ENCODE assay signal across 9 mouse cellular contexts in the genomic region with DNA sequence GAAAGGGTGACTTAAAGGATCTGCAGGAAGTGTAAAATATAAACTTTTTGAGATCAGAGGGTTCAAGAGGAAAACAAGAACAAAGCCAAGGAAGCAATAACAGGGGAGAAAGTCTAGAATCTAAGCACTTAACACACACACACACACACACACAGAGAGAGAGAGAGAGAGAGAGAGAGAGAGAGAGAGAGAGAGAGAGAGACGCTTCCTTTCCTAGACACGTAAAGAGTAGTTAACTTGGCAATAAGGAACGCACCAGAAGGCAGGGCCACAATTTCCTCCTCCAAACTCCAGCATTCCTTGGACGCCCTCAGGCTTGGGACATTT. TPM values are rescaled to one million over a fixed set of nuclear protein-coding genes. Genes with fewer than 3 reads are reported as not detected.
DNase-seq lines count a peak whose midpoint lies in the region; ATAC-seq and TF ChIP-seq lines count a peak whose summit lies in the region.
"Had no signal": no experiment of that assay in that cellular context is flagged by ENCODE, and none has a peak within 500 bp of the region (broad histone marks: within the 10 kb centered on the region; RNA-seq: fewer than 3 reads in every experiment).

No protein-coding gene starts in this region.

- no peak for TF ChIP-seq POLR2A in testis, adult 2 months (IDR thresholded peaks at IDR 0.05; ENCODE audit: control insufficient read depth, low read depth, low read length)

- no peaks in the 10 kb centered on the region for H3K36me3 ChIP-seq in testis, adult 2 months (ENCODE audit: control insufficient read depth, insufficient read depth, low read length)
- H3K36me3 ChIP-seq in liver, embryonic 11.5 days (ENCODE audit: control insufficient read depth, insufficient read depth, low read length), result no peaks in the 10 kb centered on the region

- DNase-seq in embryo, embryonic 10 days (ENCODE audit: low spot score), result peak; percentile 45
- no peak for DNase-seq in embryo, embryonic 9.5 days (ENCODE audit: extremely low spot score)
- no peak for DNase-seq in testis, postnatal 10 days (ENCODE audit: low spot score)
- DNase-seq in liver, embryonic 11.5 days (ENCODE audit: low spot score), result no peak
- peak; percentile 4 for DNase-seq in yolk sac, embryonic 10.5 days (ENCODE audit: low spot score)
- no peak for DNase-seq in gastrocnemius, adult 18-20 months (ENCODE audit: low spot score)
- DNase-seq in left cerebral cortex, adult 9 months (ENCODE audit: low spot score in 2 of 2), result no peak

- peak overlapping the region; percentile 100 for H3K4me3 ChIP-seq in testis, adult 2 months (ENCODE audit: control insufficient read depth, low read depth, low read length)
- H3K4me3 ChIP-seq in liver, embryonic 11.5 days (ENCODE audit: low read depth, low read length), result peak overlapping the region; percentile 73

- 0% methylated on average over 4 of the region's 4 CpGs for WGBS in liver, embryonic 11.5 days

- TF ChIP-seq CTCF in testis, adult 2 months (IDR thresholded peaks at IDR 0.05; ENCODE audit: control insufficient read depth, insufficient read depth, insufficient replicate concordance, low read depth, low read length), result no peak

- H3K27ac ChIP-seq in testis, adult 2 months (ENCODE audit: control insufficient read depth, insufficient read depth, low read depth, low read length), result peak overlapping the region; percentile 88
- H3K27ac ChIP-seq in liver, embryonic 11.5 days (ENCODE audit: low read depth, low read length), result peak overlapping the region; percentile 76

- ATAC-seq in liver, embryonic 11.5 days (replicated peaks; ENCODE audit: low FRiP score), result no peak

- H3K4me1 ChIP-seq in testis, adult 2 months (ENCODE audit: control insufficient read depth, insufficient read depth, low read length), result peaks cover 9% of the 10 kb centered on the region
- H3K4me1 ChIP-seq in liver, embryonic 11.5 days (replicated peaks; ENCODE audit: control insufficient read depth, insufficient read depth, low read length), result peaks cover 10% of the 10 kb centered on the region

- no peaks in the 10 kb centered on the region for H3K9me3 ChIP-seq in liver, embryonic 11.5 days (ENCODE audit: control insufficient read depth, low read length)

- peak overlapping the region; percentile 77 for H3K9ac ChIP-seq in liver, embryonic 11.5 days (ENCODE audit: low read depth, low read length)

- no peaks in the 10 kb centered on the region for H3K27me3 ChIP-seq in testis, adult 2 months (ENCODE audit: control insufficient read depth, insufficient read depth, low read length)
- no peaks in the 10 kb centered on the region for H3K27me3 ChIP-seq in liver, embryonic 11.5 days (replicated peaks; ENCODE audit: control insufficient read depth, insufficient read depth, low read length)

- peak overlapping the region; percentile 87 for H3K4me2 ChIP-seq in liver, embryonic 11.5 days

RNA-seq across cellular contexts. Expression of a gene that starts 0.8 kb away (rescaled TPM):
- polyA plus RNA-seq in testis, adult 2 months (2012; rRNA removed), result 2.6 and 2.9 TPM in 2 replicates
- 30.9 and 33.7 TPM in 2 replicates for polyA plus RNA-seq in liver, embryonic 11.5 days (2014; fragmentation: Nextera tagmentation; extraction: Ambion mirVana)
- total RNA-seq in gastrocnemius, adult 18-20 months (2021), result 10 to 100 TPM in 1 of 2 experiments, 1 to 10 TPM in 1; 9.8 to 11.6 TPM

RNA-seq across cellular contexts. Expression of a gene that starts 11.7 kb away (rescaled TPM):
- polyA plus RNA-seq in testis, adult 2 months (2012; rRNA removed), result 0.02 and 0.04 TPM in 2 replicates
- not detected in 2 replicates for polyA plus RNA-seq in liver, embryonic 11.5 days (2014; fragmentation: Nextera tagmentation; extraction: Ambion mirVana)
- total RNA-seq in gastrocnemius, adult 18-20 months (2021), result 10 to 100 TPM in 1 of 2 experiments, 1 to 10 TPM in 1; 5.7 to 15.0 TPM
- total RNA-seq: hematopoietic stem cell, adult 5-6 weeks had no signal

Comparison
In these comparisons a context has a peak if more than half of its experiments do, and no peak if none do; other contexts are left out.
1. DNase-seq: peak in embryo, embryonic 10 days (single experiment) and yolk sac, embryonic 10.5 days (single experiment); none in embryo, embryonic 9.5 days (single experiment), testis, postnatal 10 days (single experiment), liver, embryonic 11.5 days (single experiment), gastrocnemius, adult 18-20 months (single experiment) and left cerebral cortex, adult 9 months (0 of 2).